Mouse (Mus musculus) cortical plate, adult 2 months (tissue): Measurements from ENCODE around the gene Fkbp8. TPM values are rescaled to one million over a fixed set of nuclear protein-coding genes. Genes with fewer than 3 reads are reported as not detected.
A peak's percentile ranks its signal among the peaks of the same experiment; 100 is the strongest.

Experiments
- H3K27ac ChIP-seq: fragments of 200-500 bp; 2 replicates; pipeline ENCODE4 v1.5.1; 2012; ENCODE audit warnings: low read length, control low read depth, inconsistent platforms; ENCODE audit not compliant: insufficient read depth
- H3K4me1 ChIP-seq: fragments of 200-500 bp; 2 replicates; pipeline ENCODE4 v1.6.1; 2011; ENCODE audit warnings: low read length; ENCODE audit not compliant: control insufficient read depth, insufficient read depth
- H3K4me3 ChIP-seq: fragments of 200-500 bp; 2 replicates; pipeline ENCODE4 v1.5.1; 2011; ENCODE audit warnings: mild to moderate bottlenecking, low read length, control low read depth; ENCODE audit not compliant: insufficient read depth
- CTCF ChIP-seq: fragments of 200-500 bp; IDR thresholded peaks from 2 replicates; pipeline ENCODE4 v1.5.1; 2011; ENCODE audit warnings: mild to moderate bottlenecking, control low read depth, low read length; ENCODE audit not compliant: insufficient read depth; ENCODE audit errors: extremely low read depth
- POLR2A ChIP-seq: fragments of 200-500 bp; IDR thresholded peaks from 2 replicates; pipeline ENCODE4 v1.6.1; 2011; ENCODE audit warnings: mild to moderate bottlenecking, low read length, control low read depth; ENCODE audit not compliant: insufficient read depth; ENCODE audit errors: extremely low read depth
- polyA plus RNA-seq: library from polyadenylated mRNA; depleted of rRNA; stranded (reverse); fragments of >200 nt; gene quantifications from 2 replicates; pipeline ENCODE4 v1.2.3, GENCODE M21; 2012

The Fkbp8 gene
- polyA plus RNA-seq, 1 experiment = 592 TPM

DNA sequence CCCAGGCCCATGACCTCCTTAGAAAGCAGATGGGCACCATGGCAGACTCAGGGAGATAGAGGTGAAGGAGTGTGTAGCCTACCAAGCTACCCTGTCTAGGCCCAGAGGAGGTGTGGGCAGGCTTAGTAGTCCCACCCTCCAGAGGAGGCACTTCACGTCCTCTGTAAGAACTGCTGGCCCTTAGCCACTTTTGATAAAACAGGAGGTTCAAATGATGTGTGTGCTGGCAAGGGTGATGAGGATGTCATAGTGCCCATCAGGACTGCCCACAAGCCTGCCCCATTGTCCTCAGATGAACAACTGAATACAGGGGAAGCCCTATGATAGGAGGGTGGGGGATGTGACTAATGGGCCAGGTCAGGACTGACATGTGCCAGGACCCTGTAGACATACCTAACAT lies 25.3 kb downstream of the Fkbp8 start:
- H3K4me1 ChIP-seq = peaks cover 20% of the 10 kb centered on the region
- no peak overlapping the region for H3K4me3 ChIP-seq
- H3K27ac ChIP-seq = 0 out of 2 replicates have a peak overlapping the region, but pooled peaks have one; percentile 15
- TF ChIP-seq CTCF (no peak), POLR2A (no peak)

DNA sequence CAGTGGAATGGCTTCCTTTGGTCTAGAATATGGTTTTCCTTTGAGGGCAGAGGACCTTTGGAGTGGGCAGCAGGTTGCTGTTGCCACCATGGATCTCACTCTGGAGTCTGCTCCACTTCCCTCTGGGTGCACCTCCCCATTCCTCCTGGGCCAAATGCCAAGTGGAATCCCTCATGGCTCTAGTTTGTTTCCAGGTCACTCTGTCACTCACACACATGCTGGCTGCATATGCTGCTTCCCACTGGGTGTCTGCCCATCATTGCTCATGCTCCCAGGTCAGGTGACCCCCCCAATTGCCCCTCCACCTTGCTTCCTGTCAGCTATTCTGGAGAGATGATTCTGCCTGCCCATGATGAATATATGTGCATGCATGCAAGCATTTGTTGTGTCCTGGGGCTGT lies 26.2 kb downstream of the Fkbp8 start:
- no peak for TF ChIP-seq CTCF
- TF ChIP-seq POLR2A = no peak

DNA sequence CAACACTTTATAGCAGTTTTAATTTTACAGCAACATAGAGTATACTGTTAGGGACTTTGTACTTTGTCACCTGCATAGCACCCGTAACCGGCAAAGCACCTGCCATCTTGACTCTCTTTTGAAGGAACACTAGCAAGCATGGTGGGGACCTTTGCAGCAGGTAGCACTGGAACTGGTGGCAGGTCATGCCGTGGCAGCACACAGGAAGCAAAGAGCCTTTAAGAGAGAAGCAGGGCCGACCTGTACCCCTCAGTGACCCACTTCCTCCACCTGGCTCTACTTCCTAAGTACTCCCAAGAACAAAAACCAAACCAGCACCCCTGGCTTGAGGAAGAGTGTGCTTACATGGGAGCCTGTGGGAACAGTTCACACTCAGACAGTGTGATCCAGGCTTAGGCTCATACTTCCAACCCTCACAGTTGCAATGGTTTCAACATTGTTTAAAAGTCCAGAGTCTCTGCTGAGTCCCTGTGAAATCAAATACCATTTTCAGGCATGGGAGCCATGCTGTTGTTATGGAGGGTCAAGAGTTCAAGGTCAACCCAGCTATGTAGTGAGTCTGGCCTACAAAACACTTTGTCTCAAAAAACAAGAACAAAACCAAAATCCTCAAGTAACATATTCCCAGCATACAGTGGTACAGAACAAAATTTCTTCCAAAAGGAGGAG lies 27.7 kb downstream of the Fkbp8 start:
- TF ChIP-seq CTCF = no peak
- peaks cover 25% of the 10 kb centered on the region for H3K4me1 ChIP-seq
- no peak overlapping the region for H3K27ac ChIP-seq
- H3K4me3 ChIP-seq = no peak overlapping the region

More for the DNA sequence above, 26.2 kb downstream of the Fkbp8 start:
- H3K27ac ChIP-seq = no peak overlapping the region
- H3K4me1 ChIP-seq = peaks cover 21% of the 10 kb centered on the region
- no peak overlapping the region for H3K4me3 ChIP-seq

DNA sequence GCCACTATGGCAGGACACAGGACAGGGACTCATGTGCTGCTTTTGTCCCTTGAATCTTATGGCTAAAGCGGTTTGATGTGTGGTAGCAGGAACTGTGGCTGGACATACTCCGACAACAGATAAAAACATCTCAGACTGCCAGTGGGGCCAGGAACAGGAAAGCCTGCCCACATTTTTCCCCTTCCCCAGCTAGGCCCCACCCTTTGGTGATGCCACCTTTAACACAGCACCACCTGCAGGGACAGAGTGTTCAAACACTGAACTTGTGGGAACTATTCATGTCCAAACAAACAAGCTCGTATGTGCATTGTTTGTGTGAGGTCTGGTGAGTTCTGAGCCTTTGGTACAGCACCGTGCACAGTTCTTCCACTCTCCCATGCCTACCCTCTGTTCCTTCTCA lies 30.8 kb downstream of the Fkbp8 start:
- TF ChIP-seq POLR2A (no peak), CTCF (no peak)
- Histone ChIP-seq H3K4me3 (no peak overlapping the region), H3K27ac (0 out of 2 replicates have a peak overlapping the region, but pooled peaks have one; percentile 42), H3K4me1 (peaks cover 21% of the 10 kb centered on the region)

DNA sequence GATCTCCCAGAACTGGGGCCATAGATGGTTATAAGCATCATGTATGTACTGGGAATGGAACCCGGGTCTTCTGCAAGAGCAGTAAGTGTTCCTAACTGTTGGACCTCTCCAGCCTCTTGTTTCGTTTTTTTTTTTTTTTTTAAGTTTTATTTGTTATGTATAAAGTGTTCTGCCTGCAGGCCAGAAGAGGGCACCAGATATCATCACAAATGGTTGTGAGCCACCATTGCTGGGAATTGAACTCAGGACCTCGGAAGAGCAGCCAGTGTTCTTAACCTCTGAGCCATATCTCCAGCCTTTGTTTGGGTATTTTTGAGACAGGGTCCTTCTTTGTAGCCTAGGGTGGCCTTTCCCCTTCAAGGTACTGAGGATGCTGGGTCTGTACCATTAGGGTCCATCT lies 31.5 kb downstream of the Fkbp8 start:
- Histone ChIP-seq H3K27ac (no peak overlapping the region), H3K4me1 (peaks cover 16% of the 10 kb centered on the region), H3K4me3 (no peak overlapping the region)
- TF ChIP-seq POLR2A (no peak), CTCF (0 out of 2 replicates have a peak, but pooled peaks have one; percentile 3)

DNA sequence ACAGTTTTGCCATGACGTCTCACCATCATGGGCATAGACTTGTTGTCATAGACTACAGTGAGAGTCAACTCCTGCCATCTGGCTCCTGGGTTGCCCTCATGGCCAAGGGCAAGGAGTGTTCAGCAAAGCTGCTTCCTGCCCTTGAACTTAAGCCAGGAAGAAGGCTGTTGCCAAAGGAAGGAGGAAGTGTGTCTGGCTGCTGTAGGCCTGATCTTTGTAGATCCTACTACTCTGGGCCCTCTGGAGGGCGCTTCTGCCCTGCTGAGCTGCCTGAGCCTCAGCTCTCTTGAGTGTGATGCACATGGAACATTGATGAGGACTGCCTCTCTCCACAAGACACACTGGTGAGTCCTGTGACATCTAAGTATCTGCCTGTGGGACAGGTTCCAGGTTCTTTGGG lies 32.6 kb downstream of the Fkbp8 start:
- TF ChIP-seq POLR2A (no peak), CTCF (peak; percentile 45)

DNA sequence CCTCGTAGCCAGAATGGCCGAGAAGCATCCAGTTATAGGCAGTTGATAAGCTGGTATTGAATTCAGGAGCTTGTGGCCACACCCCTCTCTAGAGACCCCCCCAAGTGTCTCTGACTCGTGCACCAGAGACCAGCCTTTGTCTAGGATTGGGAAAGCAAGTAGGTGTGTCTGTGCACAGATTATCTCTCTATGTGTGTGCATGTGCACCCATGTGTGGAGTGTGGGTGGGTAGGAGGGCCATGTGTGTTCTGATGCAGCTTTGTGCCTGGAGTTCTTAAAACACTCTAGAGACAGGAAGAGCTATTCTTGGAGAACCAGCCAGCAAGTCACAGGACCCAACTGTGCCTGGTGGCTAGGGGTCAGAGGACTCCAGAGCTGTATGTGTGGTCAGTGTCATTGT lies 33.0 kb downstream of the Fkbp8 start:
- Histone ChIP-seq H3K27ac (0 out of 2 replicates have a peak overlapping the region, but pooled peaks have one; percentile 86), H3K4me1 (peaks cover 17% of the 10 kb centered on the region), H3K4me3 (no peak overlapping the region)
- no peak for TF ChIP-seq POLR2A

More for the DNA sequence above, 32.6 kb downstream of the Fkbp8 start:
- H3K27ac ChIP-seq = 0 out of 2 replicates have a peak overlapping the region, but pooled peaks have one; percentile 86
- H3K4me1 ChIP-seq = peaks cover 15% of the 10 kb centered on the region
- H3K4me3 ChIP-seq = no peak overlapping the region

DNA sequence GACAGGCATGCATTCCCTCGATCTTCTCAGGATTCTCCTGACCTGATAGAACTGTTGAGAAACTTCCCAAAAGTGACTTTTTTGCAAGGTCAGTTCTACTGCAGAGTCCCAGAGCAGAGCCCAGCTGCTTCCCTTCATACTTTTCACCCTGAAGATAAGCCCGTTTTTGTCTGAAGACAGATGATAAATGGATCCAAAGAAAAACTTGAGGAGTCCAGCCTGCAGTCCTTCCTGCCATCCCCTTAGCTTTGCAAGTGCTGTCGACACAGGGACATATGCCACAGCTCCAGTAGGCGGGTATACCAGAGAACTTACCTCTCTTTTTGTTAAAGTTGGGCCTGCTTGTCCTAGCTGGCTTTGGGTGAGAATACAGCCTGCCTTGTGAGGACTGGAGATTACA lies 33.8 kb downstream of the Fkbp8 start:
- peaks cover 19% of the 10 kb centered on the region for H3K4me1 ChIP-seq
- H3K27ac ChIP-seq = peak overlapping the region; percentile 86
- no peak for TF ChIP-seq CTCF
- TF ChIP-seq POLR2A = no peak
- H3K4me3 ChIP-seq = no peak overlapping the region

DNA sequence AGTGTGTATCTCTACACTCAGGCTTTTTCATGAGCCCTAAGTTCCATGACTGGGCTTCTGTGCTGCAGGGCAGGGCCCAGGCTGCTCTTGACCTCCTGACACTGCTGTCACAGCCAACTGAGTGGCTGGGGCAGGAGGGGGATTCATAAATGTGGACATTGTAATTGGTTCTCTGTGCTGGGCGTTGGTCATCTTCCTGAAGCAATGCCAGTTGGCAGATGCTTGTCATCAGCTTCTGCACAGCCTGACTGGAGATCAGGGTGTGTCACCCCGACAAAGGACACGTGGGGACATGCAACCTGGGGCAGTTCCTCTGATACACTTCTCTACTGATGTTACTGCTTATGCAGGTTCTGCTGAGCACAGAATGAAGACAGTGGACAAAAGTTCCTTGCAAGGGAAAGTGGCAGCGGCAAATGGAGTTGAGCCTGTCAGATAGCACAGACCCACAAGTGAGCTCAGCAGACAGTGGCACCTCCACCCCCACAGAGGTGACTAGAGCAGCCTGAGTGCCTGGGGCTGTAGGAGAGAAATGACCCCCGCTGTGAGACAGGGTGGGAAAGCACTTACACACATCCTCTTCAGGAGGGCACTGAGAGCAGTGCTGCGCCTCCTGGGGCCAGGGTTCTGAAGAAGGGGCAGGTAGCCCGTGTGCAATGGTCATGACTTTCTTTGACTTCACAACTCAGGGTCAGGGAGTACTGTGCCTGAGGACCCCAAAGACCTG lies 34.4 kb downstream of the Fkbp8 start:
- Histone ChIP-seq H3K4me1 (peaks cover 19% of the 10 kb centered on the region), H3K4me3 (no peak overlapping the region), H3K27ac (peak overlapping the region; percentile 86)
- TF ChIP-seq CTCF (no peak), POLR2A (no peak)

DNA sequence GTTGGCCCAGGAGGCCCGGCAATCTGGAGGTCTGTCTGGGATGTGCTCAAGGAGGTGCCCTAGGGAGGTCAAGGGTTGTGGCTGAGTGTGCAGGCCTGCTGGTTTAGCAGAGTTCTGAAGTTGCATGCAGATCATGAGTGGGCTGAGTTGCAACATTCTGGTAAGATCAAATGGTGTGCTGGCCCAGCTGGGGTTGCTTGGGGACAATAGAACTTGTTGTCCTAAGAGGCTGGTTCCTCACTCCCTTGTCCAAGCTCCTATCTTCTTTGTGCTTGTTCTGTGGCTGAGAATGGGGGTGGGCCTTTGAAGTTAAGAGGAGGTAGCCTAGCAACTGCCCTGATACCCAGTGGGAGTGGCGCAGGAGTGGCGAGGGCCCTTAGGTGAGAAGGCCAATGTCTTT lies 35.3 kb downstream of the Fkbp8 start:
- H3K4me1 ChIP-seq = peaks cover 19% of the 10 kb centered on the region
- TF ChIP-seq CTCF (no peak), POLR2A (no peak)
- H3K27ac ChIP-seq = no peak overlapping the region
- H3K4me3 ChIP-seq = no peak overlapping the region
